Comparison of ENCODE assay signal across 13 mouse cellular contexts in genomic region chr17:78244752-78245151, GRCm38 (mm10). TPM values are rescaled to one million over a fixed set of nuclear protein-coding genes. Genes with fewer than 3 reads are reported as not detected.
DNase-seq lines count a peak whose midpoint lies in the region; ATAC-seq and TF ChIP-seq lines count a peak whose summit lies in the region.
"Had no signal": no experiment of that assay in that cellular context is flagged by ENCODE, and none has a peak within 500 bp of the region (broad histone marks: within the 10 kb centered on the region; RNA-seq: fewer than 3 reads in every experiment).

No protein-coding gene starts in this region.

- intact Hi-C loops in gastrocnemius, postnatal 14 days (cut with DNase I; ENCODE audit: low total_unique reads) = no loop called here

- no peaks in the 10 kb centered on the region for H3K9me3 ChIP-seq in liver, embryonic 13.5 days (replicated peaks)
- H3K9me3 ChIP-seq: embryonic facial prominence, embryonic 12.5 days; forebrain, embryonic 15.5 days; G1E had no signal

- peak overlapping the region; percentile 35 for H3K4me2 ChIP-seq in liver, embryonic 13.5 days
- H3K4me2 ChIP-seq: embryonic facial prominence, embryonic 12.5 days; forebrain, embryonic 15.5 days had no signal

- TF ChIP-seq POLR2A in embryonic fibroblast, embryonic 13.5 days (IDR thresholded peaks at IDR 0.05; ENCODE audit: low read depth, low read length) = no peak

- no peaks in the 10 kb centered on the region for H3K27me3 ChIP-seq in liver, embryonic 13.5 days
- H3K27me3 ChIP-seq: embryonic facial prominence, embryonic 12.5 days; forebrain, embryonic 15.5 days had no signal

- WGBS in liver, embryonic 13.5 days (ENCODE audit: insufficient replicate concordance) = 37% methylated on average over 6 of the region's 6 CpGs

- 0 out of 2 replicates have a peak overlapping the region, but pooled peaks have one; percentile 23 for H3K27ac ChIP-seq in embryonic fibroblast, embryonic 13.5 days (ENCODE audit: insufficient read depth, low read length)
- peak overlapping the region; percentile 3; the same call in 1 of the 2 replicates for H3K27ac ChIP-seq in liver, embryonic 13.5 days
- H3K27ac ChIP-seq: embryonic facial prominence, embryonic 12.5 days; forebrain, embryonic 15.5 days had no signal

- TF ChIP-seq CTCF in embryonic fibroblast, embryonic 13.5 days (IDR thresholded peaks at IDR 0.05; ENCODE audit: borderline replicate concordance, insufficient read depth, low read length) = no peak

- H3K4me3 ChIP-seq in embryonic fibroblast, embryonic 13.5 days (ENCODE audit: insufficient read depth, low read length) = no peak overlapping the region
- no peak overlapping the region for H3K4me3 ChIP-seq in liver, embryonic 13.5 days (replicated peaks)
- H3K4me3 ChIP-seq: embryonic facial prominence, embryonic 12.5 days; forebrain, embryonic 15.5 days had no signal

- DNase-seq in gastrocnemius, adult 18-20 months (ENCODE audit: low spot score) = peak; percentile 35
- no peak for DNase-seq in gastrocnemius, postnatal 14 days
- DNase-seq in kidney, adult 9 months = peak; percentile 60
- DNase-seq in kidney, adult 18-20 months = no peak
- DNase-seq in liver, embryonic 13.5 days = no peak
- no peak for DNase-seq in retina, embryonic 14.5 days (ENCODE audit: low spot score)
- no peak for DNase-seq in adrenal gland, postnatal 4 days (ENCODE audit: low spot score in 2 of 2)
- DNase-seq: cerebellum, adult 9-10 months; right cerebral cortex, adult 18-20 months had no signal

- no peaks in the 10 kb centered on the region for H3K36me3 ChIP-seq in liver, embryonic 13.5 days
- H3K36me3 ChIP-seq: embryonic facial prominence, embryonic 12.5 days; forebrain, embryonic 15.5 days had no signal

- H3K4me1 ChIP-seq in embryonic fibroblast, embryonic 13.5 days (ENCODE audit: control insufficient read depth, insufficient read depth, low read length) = peaks cover 42% of the 10 kb centered on the region
- peaks cover 47% of the 10 kb centered on the region for H3K4me1 ChIP-seq in liver, embryonic 13.5 days (replicated peaks)

- ATAC-seq in liver, embryonic 13.5 days (ENCODE audit: low read depth) = no peak
- ATAC-seq: forebrain, embryonic 15.5 days had no signal

- no peak overlapping the region for H3K9ac ChIP-seq in liver, embryonic 13.5 days
- H3K9ac ChIP-seq: embryonic facial prominence, embryonic 12.5 days; forebrain, embryonic 15.5 days had no signal

RNA-seq across cellular contexts. Expression of gene Crim1, which starts 44.7 kb away (rescaled TPM):
- 10 to 100 TPM; 53.6 to 74.0 TPM for total RNA-seq in gastrocnemius, adult 18-20 months (2021)
- 10 to 100 TPM; 19.3 to 20.1 TPM for total RNA-seq in gastrocnemius, postnatal 14 days (2021)
- 55.2 and 102 TPM in 2 replicates for polyA plus RNA-seq in embryonic fibroblast, embryonic 13.5 days (2011; ENCODE audit: insufficient read length, low read depth, missing spikeins)
- polyA plus RNA-seq in liver, embryonic 13.5 days (2015; fragmentation: Nextera tagmentation; extraction: Ambion mirVana) = 0.56 and 0.82 TPM in 2 replicates
- 10 to 100 TPM; 33.2 to 38.1 TPM for total RNA-seq in adrenal gland, postnatal 4 days (2021)

Comparison
In these comparisons a context has a peak if more than half of its experiments do, and no peak if none do; other contexts are left out.
1. DNase-seq: peak in gastrocnemius, adult 18-20 months (single experiment) and kidney, adult 9 months (single experiment); none in gastrocnemius, postnatal 14 days (single experiment), kidney, adult 18-20 months (single experiment), liver, embryonic 13.5 days (single experiment), retina, embryonic 14.5 days (single experiment) and adrenal gland, postnatal 4 days (0 of 2).